Mouse (Mus musculus) liver, adult 2 months (tissue): Measurements from ENCODE around the gene Baiap2l2. TPM values are rescaled to one million over a fixed set of nuclear protein-coding genes. Genes with fewer than 3 reads are reported as not detected.

ENCODE experiments used
- DNase-seq: peaks from one replicate; pipeline ENCODE4 v3.0.0-alpha.2; 2011; ENCODE audit warnings: low read depth, low spot score; ENCODE audit errors: extremely low read depth
- H3K27ac ChIP-seq: fragments of 200-500 bp; replicated peaks from 2 replicates; pipeline ENCODE4 v1.5.1; 2012; ENCODE audit warnings: low read depth, mild to moderate bottlenecking, control low read depth, inconsistent platforms, low read length; ENCODE audit not compliant: insufficient read depth
- H3K27me3 ChIP-seq: fragments of 200-500 bp; 2 replicates; pipeline ENCODE4 v1.6.1; 2012; ENCODE audit warnings: mild to moderate bottlenecking, moderate library complexity, low read length, inconsistent platforms; ENCODE audit not compliant: control insufficient read depth, insufficient read depth
- H3K36me3 ChIP-seq: fragments of 200-500 bp; 2 replicates; pipeline ENCODE4 v1.6.1; 2012; ENCODE audit warnings: low read length, inconsistent platforms; ENCODE audit not compliant: control insufficient read depth, insufficient read depth
- H3K4me1 ChIP-seq: fragments of 200-500 bp; 2 replicates; pipeline ENCODE4 v1.6.1; 2011; ENCODE audit warnings: low read length; ENCODE audit not compliant: control insufficient read depth, insufficient read depth
- H3K4me3 ChIP-seq: fragments of 200-500 bp; 2 replicates; pipeline ENCODE4 v1.5.1; 2011; ENCODE audit warnings: low read depth, mild to moderate bottlenecking, control low read depth, low read length, moderate library complexity; ENCODE audit not compliant: insufficient read depth
- H3K79me2 ChIP-seq: fragments of 200-500 bp; 2 replicates; pipeline ENCODE4 v1.6.1; 2012; ENCODE audit warnings: inconsistent platforms, mild to moderate bottlenecking, low read length, moderate library complexity; ENCODE audit not compliant: control insufficient read depth, insufficient read depth
- H3K9ac ChIP-seq: fragments of 200-500 bp; 2 replicates; pipeline ENCODE4 v1.6.1; 2012; ENCODE audit warnings: low read depth, mild to moderate bottlenecking, control low read depth, inconsistent platforms, low read length
- CTCF ChIP-seq: fragments of 200-500 bp; IDR thresholded peaks from 2 replicates; pipeline ENCODE4 v1.5.1; 2011; ENCODE audit warnings: low read depth, low read length, control low read depth
- POLR2A ChIP-seq: fragments of 200-500 bp; IDR thresholded peaks from 2 replicates; pipeline ENCODE4 v1.6.1; 2011; ENCODE audit warnings: low read length, control low read depth; ENCODE audit not compliant: insufficient read depth; ENCODE audit errors: extremely low read depth
- WGBS: fragments of 180-500 bp; shearing (Covaris S2); methylation state at CpG from one replicate; pipeline ENCODE4 v1.1.7; 2018; 5-methylcytosine and 5-hydroxymethylcytosine counted together
- polyA plus RNA-seq: library from polyadenylated mRNA; depleted of rRNA; stranded (reverse); fragments of >200 nt; gene quantifications from 2 replicates; pipeline ENCODE4 v1.2.3, GENCODE M21; 2012
- total RNA-seq: library from RNA; depleted of rRNA; stranded (reverse); fragments of >200 nt; gene quantifications from 2 replicates; pipeline ENCODE4 v1.2.3, GENCODE M21; 2014

Baiap2l2 gene
- total and polyA plus RNA-seq, 2 experiments: 0.31 TPM; not detected in 1

DNA sequence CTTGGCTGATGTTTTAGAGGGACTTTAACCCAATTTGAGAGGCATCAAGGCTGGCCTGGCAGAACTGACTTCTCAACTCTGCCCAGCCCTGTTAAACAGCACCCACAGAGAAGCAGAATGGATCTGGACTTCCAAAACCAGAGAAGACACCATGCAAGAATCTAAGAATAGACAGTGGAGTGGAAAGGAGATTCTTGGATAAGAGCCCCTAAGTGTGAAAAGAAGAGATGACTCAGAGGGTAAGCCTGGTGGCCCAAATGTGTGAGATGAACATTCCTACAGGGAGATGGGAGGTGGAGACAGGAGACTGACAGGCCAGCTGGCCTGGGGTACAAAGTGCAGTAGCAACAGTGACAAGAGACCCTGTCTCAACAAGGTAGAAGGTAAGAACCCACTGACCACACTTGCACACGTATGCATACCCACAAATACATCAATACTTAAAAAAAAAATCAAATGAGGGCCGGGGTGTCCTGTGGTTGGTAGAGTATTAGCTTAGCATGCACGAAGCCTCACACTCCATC is 22.5 kb downstream of the Baiap2l2 start:
- TF ChIP-seq POLR2A (no peak), CTCF (no peak)
- Histone ChIP-seq H3K4me1 (no peaks in the 10 kb centered on the region), H3K79me2 (no peaks in the 10 kb centered on the region), H3K27me3 (peaks cover 18% of the 10 kb centered on the region), H3K36me3 (no peaks in the 10 kb centered on the region), H3K4me3 (no peak overlapping the region), H3K27ac (no peak overlapping the region), H3K9ac (no peak overlapping the region)
- DNase-seq: no peak
- WGBS: 91% methylated on average over 3 of the region's 3 CpGs

DNA sequence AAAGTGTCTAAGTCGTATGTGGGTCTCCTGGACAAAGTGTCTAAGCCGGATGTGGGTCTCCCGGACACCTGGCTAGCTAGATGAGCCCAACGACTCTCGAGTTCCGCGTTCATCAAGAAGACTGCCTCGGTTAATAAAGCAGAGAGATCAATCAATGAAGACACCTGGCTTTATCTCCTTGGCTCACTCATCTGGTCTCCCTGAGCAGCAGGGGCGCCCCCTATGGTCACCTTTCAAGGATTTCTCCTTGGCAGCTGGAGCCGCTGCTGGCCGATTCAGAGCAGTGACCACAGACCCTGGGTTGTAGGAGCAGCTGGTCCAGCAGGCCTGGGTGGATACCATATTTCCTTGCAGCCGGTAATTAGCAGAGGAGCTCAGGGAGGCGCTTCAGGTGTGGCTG is 23.0 kb downstream of the Baiap2l2 start:
- H3K27me3 ChIP-seq: peaks cover 18% of the 10 kb centered on the region
- no peaks in the 10 kb centered on the region for H3K79me2 ChIP-seq
- no peak for DNase-seq
- H3K9ac ChIP-seq: no peak overlapping the region
- peak; percentile 14; the same call in 1 of the 2 replicates for TF ChIP-seq CTCF
- TF ChIP-seq POLR2A: no peak
- H3K4me1 ChIP-seq: no peaks in the 10 kb centered on the region
- 56% methylated on average over 13 of the region's 13 CpGs for WGBS
- H3K4me3 ChIP-seq: no peak overlapping the region
- H3K36me3 ChIP-seq: no peaks in the 10 kb centered on the region
- no peak overlapping the region for H3K27ac ChIP-seq

DNA sequence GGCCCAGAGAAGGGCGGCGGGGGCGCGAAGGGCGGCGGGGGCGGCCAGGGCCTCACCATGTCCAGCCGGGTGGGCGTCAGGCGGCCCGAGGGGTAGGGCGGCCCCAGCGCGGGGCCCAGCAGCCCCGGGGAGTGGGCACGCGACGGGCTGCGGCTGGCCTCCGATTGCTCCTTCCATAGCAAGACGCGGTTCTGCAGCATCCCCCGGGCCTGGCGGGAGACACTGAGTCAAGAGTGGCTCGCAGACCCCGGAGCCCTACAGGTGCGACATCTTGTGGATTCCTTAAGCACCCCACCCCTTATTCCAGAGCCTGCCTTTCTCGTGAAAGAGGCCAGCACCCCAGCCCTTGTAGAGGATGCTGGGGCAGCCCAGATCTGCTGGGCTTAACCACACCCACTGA is 23.6 kb downstream of the Baiap2l2 start:
- WGBS: 6% methylated on average over 25 of the region's 28 CpGs
- H3K79me2 ChIP-seq: no peaks in the 10 kb centered on the region
- no peaks in the 10 kb centered on the region for H3K4me1 ChIP-seq
- no peaks in the 10 kb centered on the region for H3K36me3 ChIP-seq
- H3K27ac ChIP-seq: no peak overlapping the region
- DNase-seq: no peak
- H3K27me3 ChIP-seq: peaks cover 18% of the 10 kb centered on the region
- no peak overlapping the region for H3K9ac ChIP-seq
- TF ChIP-seq CTCF (no peak), POLR2A (no peak)
- H3K4me3 ChIP-seq: no peak overlapping the region

DNA sequence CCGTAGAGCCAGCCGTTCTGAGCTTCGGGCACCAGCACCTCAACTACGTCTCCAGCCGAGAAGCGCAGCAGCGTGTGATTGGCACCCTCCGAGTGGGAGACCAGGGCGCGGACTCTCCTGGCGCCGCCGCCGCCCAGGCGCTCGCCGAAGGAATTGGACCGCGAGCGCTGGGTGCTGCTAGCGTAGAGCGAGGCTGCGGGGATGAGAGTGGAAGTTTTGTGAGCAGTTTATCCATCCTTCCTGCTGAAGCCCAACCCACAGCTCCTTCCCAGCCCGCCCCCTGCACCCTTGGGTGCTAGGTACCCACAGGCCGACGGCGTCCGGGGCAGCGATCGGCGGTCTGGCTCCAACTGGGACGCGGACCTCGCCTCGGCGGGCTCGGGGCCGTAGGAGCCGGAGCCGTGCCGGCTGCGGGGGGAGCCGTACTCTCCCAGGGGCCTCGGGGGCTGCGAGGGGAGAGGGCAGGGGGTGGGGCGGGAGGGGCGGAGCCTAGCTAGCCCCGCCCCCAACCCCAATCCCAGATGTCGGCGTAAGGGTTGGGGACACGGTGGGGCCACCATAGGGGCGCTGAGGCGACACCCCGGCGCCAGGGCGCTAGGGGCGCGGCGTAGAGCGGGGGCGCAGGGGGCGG is 24.1 kb downstream of the Baiap2l2 start:
- TF ChIP-seq CTCF (no peak), POLR2A (no peak)
- no peaks in the 10 kb centered on the region for H3K79me2 ChIP-seq
- no peaks in the 10 kb centered on the region for H3K4me1 ChIP-seq
- H3K9ac ChIP-seq: no peak overlapping the region
- H3K4me3 ChIP-seq: peak overlapping the region; percentile 24; the same call in 1 of the 2 replicates
- DNase-seq: no peak
- H3K27me3 ChIP-seq: peaks cover 18% of the 10 kb centered on the region
- H3K36me3 ChIP-seq: no peaks in the 10 kb centered on the region
- H3K27ac ChIP-seq: no peak overlapping the region
- WGBS: 11% methylated on average over 62 of the region's 62 CpGs

DNA sequence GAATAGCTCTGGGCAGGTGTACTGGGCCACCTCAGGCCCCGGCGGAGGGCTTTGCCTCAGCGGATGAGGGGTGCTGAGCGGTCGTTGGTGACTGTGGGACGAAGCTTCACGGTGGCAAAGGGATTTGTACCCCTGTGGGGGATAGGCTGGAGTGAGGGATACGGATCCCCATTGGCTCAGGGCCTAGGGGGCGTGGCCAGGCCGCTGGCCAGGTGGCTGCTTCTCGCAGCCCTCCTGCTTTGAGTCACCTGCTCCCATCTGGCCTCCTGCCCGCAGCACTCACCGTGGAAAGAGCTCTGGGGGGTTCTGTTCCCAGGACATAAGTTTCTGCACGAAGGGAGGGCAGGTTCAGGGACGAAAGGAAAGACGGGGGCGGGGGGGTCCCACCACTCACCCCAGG is 26.8 kb downstream of the Baiap2l2 start:
- WGBS: 47% methylated on average over 17 of the region's 17 CpGs
- Histone ChIP-seq H3K4me3 (no peak overlapping the region), H3K27me3 (peaks cover 18% of the 10 kb centered on the region), H3K79me2 (no peaks in the 10 kb centered on the region), H3K4me1 (no peaks in the 10 kb centered on the region), H3K9ac (no peak overlapping the region), H3K36me3 (no peaks in the 10 kb centered on the region), H3K27ac (no peak overlapping the region)
- no peak for TF ChIP-seq CTCF
- TF ChIP-seq POLR2A: no peak
- DNase-seq: no peak

DNA sequence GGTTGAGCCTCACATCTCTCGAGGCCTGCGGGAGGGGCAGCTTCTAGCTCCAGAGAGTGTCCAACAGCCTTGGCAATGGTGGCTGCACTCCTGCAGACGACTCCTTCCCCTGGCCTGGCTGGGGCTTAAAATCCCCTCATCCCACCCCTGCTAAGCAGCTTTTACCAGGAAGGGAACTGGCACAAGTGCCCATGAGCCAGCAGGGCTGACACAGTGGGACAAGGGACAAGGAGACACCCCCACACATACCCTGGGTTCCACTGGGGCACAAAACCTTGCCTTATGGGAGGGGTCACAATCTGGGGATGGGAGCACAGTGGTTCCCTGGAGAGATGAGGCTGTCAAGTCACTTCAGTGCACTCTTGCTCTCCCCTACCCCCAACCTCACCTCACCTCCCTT is 30.7 kb downstream of the Baiap2l2 start, which contains the start of gene Slc16a8:
Slc16a8 (minus strand) TSS at position 101 of the 400 bp plus-strand sequence.
- TF ChIP-seq CTCF (no peak), POLR2A (no peak)
- Histone ChIP-seq H3K9ac (no peak within 1 kb of the TSS), H3K36me3 (no peaks in the 10 kb centered on the region), H3K4me1 (no peaks in the 10 kb centered on the region), H3K27ac (no peak within 1 kb of the TSS), H3K27me3 (peaks cover 2% of the 10 kb centered on the region; the same call in 1 of the 2 replicates), H3K79me2 (no peaks in the 10 kb centered on the region), H3K4me3 (no peak within 1 kb of the TSS)
- DNase-seq: no peak
- 51% methylated on average over 3 of the region's 3 CpGs for WGBS
